Mouse (Mus musculus) G1E (cell line): Measurements from ENCODE around the gene Nmrk2. TPM values are rescaled to one million over a fixed set of nuclear protein-coding genes. Genes with fewer than 3 reads are reported as not detected.

Experiments
- ATAC-seq: 2 replicates; pipeline ENCODE4 v1.8.0; 2016; ENCODE audit warnings: mild to moderate bottlenecking; ENCODE audit not compliant: insufficient number of reproducible peaks, poor library complexity, low FRiP score, severe bottlenecking; ENCODE audit errors: extremely low read depth
- DNase-seq: peaks from one replicate; pipeline ENCODE4 v3.0.0; 2012; ENCODE audit warnings: low spot score
- H3K27me3 ChIP-seq: 2 replicates; pipeline ENCODE4 v1.6.1; 2012; ENCODE audit warnings: mild to moderate bottlenecking, low read length, inconsistent platforms; ENCODE audit not compliant: insufficient read depth
- H3K36me3 ChIP-seq: replicated peaks from 2 replicates; pipeline ENCODE3; 2012; ENCODE audit warnings: mild to moderate bottlenecking, inconsistent platforms
- H3K4me1 ChIP-seq: 2 replicates; pipeline ENCODE4 v1.6.1; 2012; ENCODE audit warnings: low read depth, low read length, inconsistent platforms, mixed read lengths; ENCODE audit not compliant: insufficient read depth
- H3K4me3 ChIP-seq: 2 replicates; pipeline ENCODE4 v1.5.1; 2012; ENCODE audit warnings: low read depth, mild to moderate bottlenecking, inconsistent platforms, low read length, moderate library complexity, mixed read lengths
- H3K9me3 ChIP-seq: replicated peaks from 2 replicates; pipeline ENCODE4 v1.6.1; 2012; ENCODE audit warnings: inconsistent platforms
- CTCF ChIP-seq: IDR thresholded peaks from 2 replicates; pipeline ENCODE4 v1.5.1; 2012; ENCODE audit warnings: low read depth, low read length, inconsistent platforms, mixed read lengths
- GATA1 ChIP-seq: IDR thresholded peaks from 2 replicates; pipeline ENCODE4 v1.6.1; 2012; ENCODE audit warnings: borderline replicate concordance, low read length, inconsistent platforms, mixed read lengths
- GATA2 ChIP-seq: IDR thresholded peaks from 2 replicates; pipeline ENCODE4 v1.6.1; 2012; ENCODE audit warnings: low read depth, low read length, inconsistent platforms, borderline replicate concordance
- POLR2AphosphoS5 ChIP-seq: IDR thresholded peaks from 2 replicates; pipeline ENCODE4 v1.6.1; 2012; ENCODE audit warnings: low read depth, low read length, inconsistent platforms; ENCODE audit not compliant: insufficient replicate concordance
- TAL1 ChIP-seq: conservative IDR thresholded peaks from 2 replicates; pipeline ENCODE4 v1.6.1; 2012; ENCODE audit warnings: low read depth, low read length, inconsistent platforms, mixed read lengths
- polyA plus RNA-seq: library from polyadenylated mRNA; stranded (reverse); fragments of >175 nt; gene quantifications from 2 replicates; pipeline ENCODE4 v1.2.3, GENCODE M21; 2012
- total RNA-seq, 2 experiments: library from RNA; stranded (forward) in 1 of 2; stranded (reverse) in 1 of 2; fragments of 200-1000 nt in 1 of 2; fragments of >200 nt in 1 of 2; fragmentation: Nextera tagmentation in 1 of 2; gene quantifications; 2 replicates each; pipeline ENCODE4 v1.2.3; 2014 to 2017

Gene Nmrk2
- total and polyA plus RNA-seq, 3 experiments = not detected

DNA sequence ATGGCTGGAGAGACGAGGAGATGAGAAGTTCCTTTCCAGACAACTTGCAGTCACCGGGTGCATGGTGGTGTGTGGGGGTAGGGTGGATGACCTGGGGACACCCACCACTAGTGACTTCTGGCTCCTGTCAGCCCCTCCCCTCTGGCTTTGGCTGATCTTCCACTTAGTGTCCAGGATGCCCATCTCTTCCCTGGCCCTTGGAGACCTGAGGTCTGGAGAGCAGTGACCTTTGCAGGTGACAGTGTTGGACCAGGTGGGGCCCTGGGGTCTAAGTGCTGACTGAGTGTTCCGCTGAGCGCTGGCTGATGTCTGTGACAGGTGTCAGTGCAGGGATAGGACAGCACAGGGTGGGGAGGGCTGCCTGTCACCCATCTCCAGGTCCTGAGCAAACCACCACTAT, 6.6 kb downstream of the Nmrk2 start:
- ATAC-seq (no peak), DNase-seq (no peak)
- no peak overlapping the region for H3K4me3 ChIP-seq
- TF ChIP-seq TAL1 (no peak), CTCF (no peak), GATA2 (no peak), GATA1 (no peak), POLR2AphosphoS5 (no peak)
- peaks cover 47% of the 10 kb centered on the region for H3K27me3 ChIP-seq
- H3K9me3 ChIP-seq = no peaks in the 10 kb centered on the region
- peaks cover 29% of the 10 kb centered on the region for H3K36me3 ChIP-seq
- peaks cover 42% of the 10 kb centered on the region for H3K4me1 ChIP-seq

DNA sequence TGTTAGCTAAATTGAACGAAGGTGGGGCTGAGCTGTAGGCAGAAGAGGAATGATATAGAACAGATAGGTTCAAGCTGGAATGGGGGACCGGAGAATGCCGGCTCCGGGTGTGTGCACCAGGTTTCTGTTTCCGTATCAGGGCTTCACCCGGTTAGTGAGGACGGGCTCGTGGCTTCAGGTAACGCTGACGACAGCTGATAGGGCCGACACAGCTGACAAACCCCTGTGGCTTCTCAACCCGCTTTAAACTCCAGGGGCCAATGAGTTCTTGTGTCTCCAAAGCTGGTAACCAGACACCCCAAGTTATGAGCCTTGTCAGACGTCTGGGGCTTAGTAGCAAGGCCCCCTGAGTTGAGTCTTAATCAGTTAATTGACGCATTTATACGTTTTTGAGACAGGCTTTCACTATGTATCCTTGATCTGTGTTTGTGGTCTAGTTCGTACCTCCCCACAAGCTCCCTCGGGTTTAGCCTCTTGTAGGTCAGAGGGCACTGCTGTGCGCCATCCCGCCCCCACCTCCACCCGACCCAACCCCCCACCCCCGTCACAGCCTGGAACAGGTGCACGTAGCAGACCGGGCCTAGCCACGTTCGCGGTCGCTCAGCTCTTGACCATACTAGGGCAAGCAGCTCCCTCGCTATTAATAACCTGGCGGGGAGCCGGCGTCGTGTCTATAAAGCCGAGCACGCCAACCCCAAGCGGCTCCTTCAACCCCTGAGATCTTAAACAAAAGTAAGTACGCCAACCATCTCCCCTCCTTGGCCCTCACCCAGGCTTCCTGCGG, 7.7 kb downstream of the Nmrk2 start:
- peaks cover 37% of the 10 kb centered on the region for H3K27me3 ChIP-seq

DNA sequence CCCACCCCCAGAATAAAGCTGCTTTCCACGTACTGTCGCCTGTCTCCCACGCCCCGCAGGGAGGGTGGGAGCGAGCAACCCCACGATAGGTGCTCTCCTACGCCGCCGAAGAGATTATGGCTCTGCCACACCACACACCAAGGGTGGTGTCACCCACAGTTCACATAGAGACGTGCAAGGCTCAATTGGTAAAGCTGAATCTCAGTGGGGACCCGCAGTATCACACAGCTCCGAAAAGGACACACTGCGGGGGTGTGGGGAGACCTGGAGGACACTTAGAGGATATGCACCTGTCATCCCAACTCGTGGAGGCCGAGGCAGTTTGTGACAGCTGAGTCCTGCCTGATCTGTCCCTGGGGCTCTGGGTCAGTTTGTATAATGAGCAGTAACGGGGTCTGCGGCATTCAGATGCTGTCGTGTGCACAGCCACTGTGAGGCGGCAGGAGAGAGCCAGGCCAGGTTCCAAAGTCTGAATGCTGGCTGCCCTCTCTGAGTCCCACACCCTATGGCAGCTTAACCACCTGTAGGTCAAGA, 8.8 kb downstream of the Nmrk2 start:
- no peaks in the 10 kb centered on the region for H3K9me3 ChIP-seq
- peak overlapping the region; percentile 75 for H3K4me3 ChIP-seq
- no peak for ATAC-seq
- TF ChIP-seq POLR2AphosphoS5 (0 out of 2 replicates have a peak, but pooled peaks have one; percentile 74), TAL1 (no peak)
- H3K4me1 ChIP-seq = peaks cover 50% of the 10 kb centered on the region
- H3K36me3 ChIP-seq = peaks cover 48% of the 10 kb centered on the region
- peaks cover 32% of the 10 kb centered on the region for H3K27me3 ChIP-seq
- no peak for DNase-seq

More for the DNA sequence above, 7.7 kb downstream of the Nmrk2 start:
- no peak for TF ChIP-seq GATA2
- no peak for TF ChIP-seq CTCF
- TF ChIP-seq GATA1 = no peak
- no peak for TF ChIP-seq TAL1
- TF ChIP-seq POLR2AphosphoS5 = no peak
- no peaks in the 10 kb centered on the region for H3K9me3 ChIP-seq
- H3K4me3 ChIP-seq = no peak overlapping the region
- peaks cover 39% of the 10 kb centered on the region for H3K36me3 ChIP-seq
- ATAC-seq = no peak
- H3K4me1 ChIP-seq = peaks cover 50% of the 10 kb centered on the region
- DNase-seq = no peak

DNA sequence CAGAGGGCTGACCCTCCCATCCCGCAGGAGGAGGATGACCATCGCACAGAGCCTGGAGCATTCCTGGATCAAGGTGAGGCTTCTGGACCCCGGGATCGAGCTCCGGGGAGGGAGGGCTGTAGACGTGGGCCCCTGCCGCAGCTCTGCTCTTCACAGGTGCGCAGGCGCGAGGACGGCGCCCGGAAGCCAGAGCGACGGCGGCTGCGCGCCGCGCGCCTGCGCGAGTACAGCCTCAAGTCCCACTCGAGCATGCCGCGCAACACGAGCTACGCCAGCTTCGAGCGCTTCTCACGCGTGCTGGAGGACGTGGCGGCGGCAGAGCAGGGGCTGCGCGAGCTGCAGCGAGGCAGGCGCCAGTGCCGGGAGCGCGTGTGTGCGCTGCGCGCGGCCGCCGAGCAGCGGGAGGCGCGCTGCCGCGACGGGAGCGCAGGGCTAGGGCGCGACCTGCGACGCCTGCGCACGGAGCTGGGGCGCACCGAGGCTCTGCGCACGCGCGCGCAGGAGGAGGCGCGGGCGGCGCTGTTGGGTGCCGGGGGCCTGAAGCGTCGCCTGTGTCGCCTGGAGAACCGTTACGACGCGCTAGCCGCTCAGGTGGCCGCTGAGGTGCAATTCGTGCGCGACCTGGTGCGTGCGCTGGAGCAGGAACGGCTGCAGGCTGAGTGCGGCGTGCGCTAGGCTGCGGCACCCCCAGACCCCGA, 9.4 kb downstream of the Nmrk2 start:
- ATAC-seq = peak; percentile 45; the same call in 1 of the 2 replicates
- Histone ChIP-seq H3K9me3 (no peaks in the 10 kb centered on the region), H3K36me3 (peaks cover 54% of the 10 kb centered on the region), H3K4me3 (peak overlapping the region; percentile 75), H3K27me3 (peaks cover 30% of the 10 kb centered on the region), H3K4me1 (peaks cover 51% of the 10 kb centered on the region)
- no peak for TF ChIP-seq POLR2AphosphoS5
- TF ChIP-seq CTCF = no peak
- TF ChIP-seq TAL1 = no peak
- TF ChIP-seq GATA1 = no peak
- TF ChIP-seq GATA2 = no peak
- DNase-seq = peak; percentile 87

DNA sequence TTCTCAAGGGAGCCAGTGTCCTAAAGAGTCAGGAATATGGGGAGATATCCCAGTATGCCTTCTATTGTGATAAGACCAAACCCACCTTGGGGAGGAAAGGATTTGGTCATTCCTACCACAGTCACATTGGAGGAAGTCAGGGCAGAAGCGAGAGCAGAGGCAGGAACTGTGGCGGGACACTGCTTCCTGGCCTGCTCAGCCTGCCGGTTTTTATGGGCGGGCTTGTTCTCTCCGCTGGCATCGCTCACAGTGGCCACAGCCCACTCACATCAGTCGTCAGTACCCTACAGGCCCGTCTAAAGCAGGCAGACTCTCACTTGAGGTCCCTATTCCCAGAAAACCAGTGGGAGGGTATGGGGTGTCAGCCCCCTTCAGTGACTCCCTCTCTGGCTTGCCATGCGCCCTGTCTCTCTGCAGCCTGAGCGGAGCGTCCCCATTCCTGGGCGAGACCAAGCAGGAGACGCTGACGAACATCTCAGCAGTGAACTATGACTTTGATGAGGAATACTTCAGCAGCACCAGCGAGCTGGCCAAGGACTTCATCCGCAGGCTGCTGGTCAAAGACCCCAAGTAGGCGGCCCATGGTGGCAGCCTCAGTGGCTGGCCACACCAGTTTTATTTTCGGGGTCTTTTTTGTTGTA, 10.4 kb downstream of the Nmrk2 start:
- Histone ChIP-seq H3K4me3 (no peak overlapping the region; the same call in 1 of the 2 replicates), H3K9me3 (no peaks in the 10 kb centered on the region), H3K36me3 (peaks cover 64% of the 10 kb centered on the region), H3K27me3 (peaks cover 20% of the 10 kb centered on the region), H3K4me1 (peaks cover 59% of the 10 kb centered on the region)
- TF ChIP-seq POLR2AphosphoS5 = no peak
- TF ChIP-seq GATA1 = no peak
- TF ChIP-seq CTCF = no peak
- no peak for TF ChIP-seq GATA2
- no peak for TF ChIP-seq TAL1
- DNase-seq = no peak
- ATAC-seq = no peak

DNA sequence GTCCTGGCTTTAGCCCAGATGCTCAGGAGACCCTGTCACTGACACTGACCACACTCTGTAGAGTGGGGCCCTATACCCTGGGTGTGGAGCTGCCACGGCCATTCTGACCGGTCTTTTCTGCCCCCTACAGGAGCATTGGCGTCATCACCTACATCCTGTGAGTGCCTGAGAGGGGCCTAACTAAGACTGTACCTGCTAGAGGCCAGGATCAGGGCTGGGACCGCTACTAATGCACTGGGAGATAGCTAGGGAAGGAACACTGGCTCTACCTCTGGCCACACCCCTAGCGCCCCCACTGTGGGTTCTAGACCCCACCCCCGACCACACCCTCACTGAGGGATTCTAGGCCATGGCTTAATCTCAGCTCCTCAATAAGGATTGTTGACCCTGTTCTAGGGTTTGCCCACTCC, 10.9 kb downstream of the Nmrk2 start:
- TF ChIP-seq TAL1 (no peak), POLR2AphosphoS5 (no peak), CTCF (no peak), GATA1 (no peak), GATA2 (no peak)
- DNase-seq (no peak), ATAC-seq (no peak)
- peaks cover 15% of the 10 kb centered on the region for H3K27me3 ChIP-seq
- peaks cover 59% of the 10 kb centered on the region for H3K4me1 ChIP-seq
- H3K36me3 ChIP-seq = peaks cover 67% of the 10 kb centered on the region
- no peak overlapping the region for H3K4me3 ChIP-seq
- H3K9me3 ChIP-seq = no peaks in the 10 kb centered on the region
